In genomic region chr7:123039302-123039701, GRCm38 (mm10) we compare ENCODE assay signal across 12 mouse cellular contexts.
A peak's percentile ranks its signal among the peaks of the same experiment; 100 is the strongest.
DNase-seq lines count a peak whose midpoint lies in the region; ATAC-seq and TF ChIP-seq lines count a peak whose summit lies in the region.
"Had no signal": no experiment of that assay in that cellular context is flagged by ENCODE, and none has a peak within 500 bp of the region (broad histone marks: within the 10 kb centered on the region; RNA-seq: fewer than 3 reads in every experiment).

No protein-coding gene starts in this region.

- no peaks in the 10 kb centered on the region for H3K36me3 ChIP-seq in heart, postnatal 0 days (replicated peaks; ENCODE audit: control insufficient read depth, insufficient read depth, low read length)
- H3K36me3 ChIP-seq in G1E (replicated peaks): no peaks in the 10 kb centered on the region
- H3K36me3 ChIP-seq: embryonic facial prominence, embryonic 13.5 days; limb, embryonic 15.5 days had no signal

- no peak overlapping the region for H3K4me2 ChIP-seq in heart, postnatal 0 days (ENCODE audit: low read depth, low read length)
- H3K4me2 ChIP-seq: embryonic facial prominence, embryonic 13.5 days; limb, embryonic 15.5 days had no signal

- no peaks in the 10 kb centered on the region for H3K27me3 ChIP-seq in heart, postnatal 0 days (ENCODE audit: control insufficient read depth, insufficient read depth, low read length)
- H3K27me3 ChIP-seq in G1E (ENCODE audit: insufficient read depth, low read length): peaks cover 8% of the 10 kb centered on the region
- H3K27me3 ChIP-seq: embryonic facial prominence, embryonic 13.5 days; limb, embryonic 15.5 days had no signal

- ATAC-seq in heart, postnatal 0 days (ENCODE audit: insufficient read depth, low read depth): no peak
- ATAC-seq in G1E (ENCODE audit: extremely low read depth, insufficient number of reproducible peaks, low FRiP score, poor library complexity, severe bottlenecking): no peak
- ATAC-seq in erythroblast, adult 5-6 weeks (replicated peaks; ENCODE audit: low FRiP score, poor library complexity, severe bottlenecking): 0 out of 2 replicates have a peak, but pooled peaks have one; percentile 55
- no peak for ATAC-seq in activated CD4-positive, CD25-positive, alpha-beta regulatory T cell, adult 4 months
- no peak for ATAC-seq in frontal cortex, adult (ENCODE audit: low TSS enrichment)

- no peaks in the 10 kb centered on the region for H3K9me3 ChIP-seq in heart, postnatal 0 days (replicated peaks; ENCODE audit: control insufficient read depth, low read length)
- no peaks in the 10 kb centered on the region for H3K9me3 ChIP-seq in G1E (replicated peaks)
- H3K9me3 ChIP-seq: embryonic facial prominence, embryonic 13.5 days; limb, embryonic 15.5 days had no signal

- intact Hi-C loops in heart, postnatal 36 days (cut with DNase I): no loop called here

- TF ChIP-seq CTCF in heart, postnatal 0 days (IDR thresholded peaks at IDR 0.05; ENCODE audit: low read depth): peak; percentile 49
- peak; percentile 25; the same call in 1 of the 2 replicates for TF ChIP-seq CTCF in G1E (IDR thresholded peaks at IDR 0.05; ENCODE audit: low read depth, low read length)

- TF ChIP-seq EP300 in heart, postnatal 0 days (IDR thresholded peaks at IDR 0.05; ENCODE audit: low read depth): no peak

- H3K27ac ChIP-seq in heart, postnatal 0 days (ENCODE audit: low read depth): no peak overlapping the region
- H3K27ac ChIP-seq: embryonic facial prominence, embryonic 13.5 days; limb, embryonic 15.5 days had no signal

- no peak overlapping the region for H3K4me3 ChIP-seq in heart, postnatal 0 days (ENCODE audit: low read depth, low read length)
- no peak overlapping the region for H3K4me3 ChIP-seq in G1E (ENCODE audit: low read depth, low read length)
- H3K4me3 ChIP-seq: embryonic facial prominence, embryonic 13.5 days; limb, embryonic 15.5 days; myocyte had no signal

- no peak for DNase-seq in heart, postnatal 0 days (ENCODE audit: low spot score)
- DNase-seq in heart, postnatal 36 days: no peak
- DNase-seq in 3T3-L1 (ENCODE audit: low read depth, low spot score): peak; percentile 59
- no peak for DNase-seq in G1E (ENCODE audit: low spot score)
- DNase-seq in right cerebral cortex, postnatal 25 days: no peak
- DNase-seq: kidney, adult 9 months had no signal

- no peaks in the 10 kb centered on the region for H3K4me1 ChIP-seq in heart, postnatal 0 days (ENCODE audit: control insufficient read depth, insufficient read depth)
- H3K4me1 ChIP-seq in G1E (ENCODE audit: insufficient read depth, low read depth, low read length): no peaks in the 10 kb centered on the region
- H3K4me1 ChIP-seq: embryonic facial prominence, embryonic 13.5 days; limb, embryonic 15.5 days had no signal

- H3K9ac ChIP-seq in heart, postnatal 0 days (replicated peaks; ENCODE audit: low read depth, low read length): no peak overlapping the region
- H3K9ac ChIP-seq: embryonic facial prominence, embryonic 13.5 days; limb, embryonic 15.5 days had no signal
